Mouse (Mus musculus): ENCODE measurements around the gene Hist1h2bm. TPM values are rescaled to one million over a fixed set of nuclear protein-coding genes. Genes with fewer than 3 reads are reported as not detected.
"Not testable (repeated sequence)": the region's sequence is repeated elsewhere in the genome, so short reads cannot be mapped to it uniquely, and the experiment has no call there.

Hist1h2bm gene
- polyA plus RNA-seq, 1 experiment from 2014 or later = 5.0 TPM

DNA sequence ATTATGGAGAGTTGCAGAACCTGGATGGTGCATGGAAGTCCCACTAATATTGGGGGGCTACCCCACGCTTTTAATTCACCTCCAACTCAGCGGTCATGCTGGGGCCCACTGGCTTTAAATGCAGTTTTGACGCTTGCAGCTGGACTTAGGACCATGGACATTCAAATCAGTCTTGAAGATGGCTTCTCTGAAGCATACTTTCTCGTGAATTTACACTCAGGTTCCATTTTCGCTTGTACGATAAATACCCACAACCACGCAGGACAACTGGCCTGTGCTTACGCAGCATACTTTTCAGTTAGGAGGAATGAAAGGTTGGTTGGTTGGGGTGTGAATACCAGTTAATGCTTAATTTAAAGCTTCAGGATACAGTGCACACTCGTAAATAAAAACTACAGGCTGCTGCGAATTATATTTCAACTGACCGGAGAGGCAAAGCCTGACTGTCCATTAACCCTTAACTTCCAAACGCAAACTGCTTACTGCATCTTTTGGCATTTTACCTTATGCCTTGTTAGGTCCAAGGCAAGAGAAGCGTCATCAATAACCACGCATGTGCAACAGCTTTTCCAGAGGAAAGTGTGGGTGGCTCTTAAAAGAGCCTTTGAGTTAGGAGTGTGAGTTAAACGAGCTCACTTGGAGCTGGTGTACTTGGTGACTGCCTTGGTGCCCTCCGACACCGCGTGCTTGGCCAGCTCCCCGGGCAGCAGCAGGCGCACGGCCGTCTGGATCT, 6.5 kb upstream of the Hist1h2bm start:
- peak overlapping the region; percentile 63 for H3K4me2 ChIP-seq (ENCODE audit: low read depth, low read length, severe bottlenecking)
- H3K36me3 ChIP-seq (ENCODE audit: control insufficient read depth, insufficient read depth, low read length) = no peaks in the 10 kb centered on the region
- no peaks in the 10 kb centered on the region; the same call in 1 of the 2 replicates for H3K4me1 ChIP-seq (replicated peaks; ENCODE audit: control insufficient read depth, insufficient read depth, low read length)
- ATAC-seq (replicated peaks; ENCODE audit: low FRiP score) = no peak
- DNase-seq (ENCODE audit: low spot score) = peak; percentile 66
- H3K4me3 ChIP-seq (ENCODE audit: low read depth, low read length) = peak overlapping the region; percentile 44
- no peaks in the 10 kb centered on the region for H3K27me3 ChIP-seq (ENCODE audit: control insufficient read depth, insufficient read depth, low read length)
- H3K9ac ChIP-seq (ENCODE audit: low read length) = peak overlapping the region; percentile 78
- WGBS = 2% methylated on average over 21 of the region's 22 CpGs
- H3K9me3 ChIP-seq (ENCODE audit: control insufficient read depth, low read length) = no peaks in the 10 kb centered on the region
- peak overlapping the region; percentile 98 for H3K27ac ChIP-seq (ENCODE audit: low read depth, low read length)

DNA sequence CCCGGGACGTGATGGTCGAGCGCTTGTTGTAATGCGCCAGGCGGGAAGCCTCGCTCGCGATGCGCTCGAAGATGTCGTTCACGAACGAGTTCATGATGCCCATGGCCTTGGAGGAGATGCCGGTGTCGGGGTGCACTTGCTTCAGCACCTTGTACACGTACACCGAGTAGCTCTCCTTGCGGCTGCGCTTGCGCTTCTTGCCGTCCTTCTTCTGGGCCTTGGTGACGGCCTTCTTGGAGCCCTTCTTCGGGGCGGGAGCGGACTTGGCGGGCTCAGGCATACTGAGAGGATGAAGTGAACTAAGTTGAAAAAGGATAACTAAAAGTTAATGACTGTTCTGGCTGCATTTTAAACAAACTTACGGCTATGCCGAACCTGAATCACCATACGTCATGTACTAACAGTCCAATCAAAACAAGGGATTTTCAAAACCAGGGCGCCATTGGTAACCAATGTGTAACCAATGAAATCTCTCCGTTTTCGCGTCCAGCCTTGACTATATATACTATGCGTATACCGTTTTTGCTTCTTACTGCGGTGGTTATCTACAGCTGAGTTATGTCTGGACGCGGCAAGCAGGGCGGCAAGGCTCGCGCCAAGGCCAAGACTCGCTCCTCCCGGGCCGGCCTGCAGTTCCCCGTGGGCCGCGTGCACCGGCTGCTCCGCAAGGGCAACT, 5.8 kb upstream of the Hist1h2bm start, which contains the start of the genes Hist1h2bl and Hist1h2ai:
Gene Hist1h2bl, minus strand, starts transcription at position 280 of the 676 bp plus-strand sequence.
Gene Hist1h2ai, plus strand, starts transcription at position 559 of the 676 bp plus-strand sequence.
- ATAC-seq (replicated peaks; ENCODE audit: low FRiP score) = peak; percentile 94
- H3K4me2 ChIP-seq (ENCODE audit: low read depth, low read length, severe bottlenecking) = peak within 1 kb of the TSS; percentile 84
- peak within 1 kb of the TSS; percentile 44 for H3K4me3 ChIP-seq (ENCODE audit: low read depth, low read length)
- not testable (repeated sequence) for H3K27me3 ChIP-seq (ENCODE audit: control insufficient read depth, insufficient read depth, low read length); H3K9me3 ChIP-seq (ENCODE audit: control insufficient read depth, low read length); H3K36me3 ChIP-seq (ENCODE audit: control insufficient read depth, insufficient read depth, low read length); H3K4me1 ChIP-seq (replicated peaks; ENCODE audit: control insufficient read depth, insufficient read depth, low read length)
- WGBS = 0% methylated on average over 29 of the region's 50 CpGs
- peak within 1 kb of the TSS; percentile 79 for H3K9ac ChIP-seq (ENCODE audit: low read length)
- H3K27ac ChIP-seq (ENCODE audit: low read depth, low read length) = peak within 1 kb of the TSS; percentile 98
- peak; percentile 87 for DNase-seq (ENCODE audit: low spot score)

DNA sequence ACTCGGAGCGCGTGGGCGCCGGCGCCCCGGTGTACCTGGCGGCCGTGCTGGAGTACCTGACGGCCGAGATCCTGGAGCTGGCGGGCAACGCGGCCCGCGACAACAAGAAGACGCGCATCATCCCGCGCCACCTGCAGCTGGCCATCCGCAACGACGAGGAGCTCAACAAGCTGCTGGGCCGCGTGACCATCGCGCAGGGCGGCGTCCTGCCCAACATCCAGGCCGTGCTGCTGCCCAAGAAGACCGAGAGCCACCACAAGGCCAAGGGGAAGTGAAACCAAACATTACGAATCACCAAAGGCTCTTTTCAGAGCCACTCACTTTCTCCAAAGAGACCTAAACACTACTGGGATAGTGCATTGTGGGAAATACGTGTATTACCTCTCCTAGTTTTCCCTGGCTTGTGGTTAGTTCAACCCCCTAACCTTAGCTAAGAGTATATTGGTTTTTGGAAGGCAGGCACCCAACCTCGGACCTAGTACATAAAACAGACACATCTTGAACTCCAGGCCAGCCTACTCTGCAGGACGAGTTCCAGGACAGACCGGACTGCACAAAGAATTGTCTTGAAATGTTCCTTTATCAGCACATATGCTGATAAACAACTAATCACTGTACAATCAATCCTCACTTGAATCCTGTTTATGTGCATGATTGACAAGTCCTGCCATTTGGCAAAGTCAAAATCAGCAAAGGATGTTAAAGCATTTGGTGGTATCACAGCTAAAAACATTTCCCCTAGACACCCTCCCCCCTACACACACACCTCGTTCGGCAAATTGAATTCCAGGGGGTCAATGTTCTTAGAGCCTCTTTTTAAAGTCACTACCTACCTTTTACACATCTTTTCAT, 5.1 kb upstream of the Hist1h2bm start:
- not testable (repeated sequence) for H3K27me3 ChIP-seq (ENCODE audit: control insufficient read depth, insufficient read depth, low read length); H3K36me3 ChIP-seq (ENCODE audit: control insufficient read depth, insufficient read depth, low read length); H3K4me1 ChIP-seq (replicated peaks; ENCODE audit: control insufficient read depth, insufficient read depth, low read length); H3K9me3 ChIP-seq (ENCODE audit: control insufficient read depth, low read length)
- WGBS = under 1% methylated on average over 9 of the region's 38 CpGs
- H3K4me2 ChIP-seq (ENCODE audit: low read depth, low read length, severe bottlenecking) = peak overlapping the region; percentile 84
- DNase-seq (ENCODE audit: low spot score) = peak; percentile 70
- peak; percentile 13 for ATAC-seq (replicated peaks; ENCODE audit: low FRiP score)
- H3K9ac ChIP-seq (ENCODE audit: low read length) = peak overlapping the region; percentile 79
- H3K4me3 ChIP-seq (ENCODE audit: low read depth, low read length) = peak overlapping the region; percentile 44
- H3K27ac ChIP-seq (ENCODE audit: low read depth, low read length) = peak overlapping the region; percentile 98

DNA sequence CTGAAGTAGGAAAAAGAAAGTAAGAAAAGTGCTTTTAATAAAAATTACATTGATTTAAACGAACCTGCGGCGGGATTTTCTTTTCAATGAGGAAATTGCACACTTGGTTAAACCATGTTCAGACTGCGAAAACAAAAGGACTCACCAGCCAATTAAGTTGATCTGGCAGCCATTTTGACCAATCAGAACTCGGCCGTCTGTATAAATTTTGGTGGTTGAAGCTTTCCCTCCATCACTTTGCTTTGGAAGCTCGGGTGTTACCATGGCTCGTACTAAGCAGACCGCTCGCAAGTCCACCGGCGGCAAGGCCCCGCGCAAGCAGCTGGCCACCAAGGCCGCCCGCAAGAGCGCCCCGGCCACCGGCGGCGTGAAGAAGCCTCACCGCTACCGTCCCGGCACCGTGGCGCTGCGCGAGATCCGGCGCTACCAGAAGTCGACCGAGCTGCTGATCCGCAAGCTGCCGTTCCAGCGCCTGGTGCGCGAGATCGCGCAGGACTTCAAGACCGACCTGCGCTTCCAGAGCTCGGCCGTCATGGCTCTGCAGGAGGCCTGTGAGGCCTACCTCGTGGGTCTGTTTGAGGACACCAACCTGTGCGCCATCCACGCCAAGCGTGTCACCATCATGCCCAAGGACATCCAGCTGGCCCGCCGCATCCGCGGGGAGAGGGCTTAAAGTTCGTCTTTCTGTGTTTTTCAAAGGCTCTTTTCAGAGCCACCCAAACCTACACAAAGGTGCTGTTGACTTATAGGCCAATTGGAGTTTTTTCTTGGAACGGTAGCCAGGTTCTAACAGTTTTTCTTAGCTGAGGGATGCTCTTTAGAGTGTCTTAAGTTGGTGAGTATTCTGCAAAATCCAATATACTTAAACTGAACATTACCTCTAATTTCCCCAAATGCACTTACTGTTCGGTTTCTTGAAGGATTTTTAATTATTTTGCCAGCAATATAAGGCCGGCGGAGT, 4.2 kb upstream of the Hist1h2bm start, which contains the start of gene Hist1h3h:
Gene Hist1h3h, plus strand, starts transcription at position 263 of the 961 bp plus-strand sequence.
- H3K4me1 ChIP-seq (replicated peaks; ENCODE audit: control insufficient read depth, insufficient read depth, low read length); H3K27me3 ChIP-seq (ENCODE audit: control insufficient read depth, insufficient read depth, low read length); H3K9me3 ChIP-seq (ENCODE audit: control insufficient read depth, low read length); H3K36me3 ChIP-seq (ENCODE audit: control insufficient read depth, insufficient read depth, low read length): not testable (repeated sequence)
- peak within 1 kb of the TSS; percentile 46 for H3K4me3 ChIP-seq (ENCODE audit: low read depth, low read length)
- peak within 1 kb of the TSS; percentile 98 for H3K27ac ChIP-seq (ENCODE audit: low read depth, low read length)
- DNase-seq (ENCODE audit: low spot score) = peak; percentile 89
- peak within 1 kb of the TSS; percentile 84 for H3K4me2 ChIP-seq (ENCODE audit: low read depth, low read length, severe bottlenecking)
- ATAC-seq (replicated peaks; ENCODE audit: low FRiP score) = peak; percentile 52
- WGBS = under 1% methylated on average over 25 of the region's 56 CpGs
- H3K9ac ChIP-seq (ENCODE audit: low read length) = peak within 1 kb of the TSS; percentile 79

DNA sequence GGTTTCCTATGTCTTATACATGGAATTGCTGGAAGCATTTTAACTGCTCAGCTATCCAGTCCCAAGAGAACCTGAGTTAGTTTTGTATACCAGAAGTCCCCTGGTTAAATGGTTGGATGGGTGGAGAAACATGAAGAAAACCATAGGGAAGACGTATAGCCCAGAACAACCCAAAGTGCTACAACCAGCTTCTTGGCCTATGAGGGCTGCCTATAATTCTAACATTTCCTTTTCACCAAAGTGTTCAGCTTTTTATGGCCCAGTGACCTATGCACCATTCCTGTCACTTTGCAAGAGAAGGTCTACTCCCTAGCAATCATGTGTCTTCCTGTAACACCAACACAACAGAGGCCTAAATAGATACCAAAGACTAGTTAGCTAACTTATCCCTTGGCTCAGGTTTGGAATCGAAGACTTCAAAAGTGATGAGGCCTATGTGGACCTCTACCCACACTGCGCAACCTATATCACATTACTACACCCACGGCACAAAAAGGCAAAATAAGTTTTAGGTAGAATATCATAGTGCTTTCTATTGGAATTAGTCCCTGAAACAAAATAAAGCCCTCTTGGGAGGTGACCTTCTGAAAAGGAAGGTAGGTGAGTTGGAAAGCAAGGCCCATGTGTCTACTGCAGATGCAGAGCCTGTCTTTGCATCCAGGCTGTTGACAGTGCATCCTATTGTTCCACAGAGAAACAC, 3.3 kb upstream of the Hist1h2bm start:
- Histone ChIP-seq H3K9me3 (ENCODE audit: control insufficient read depth, low read length) (no peaks in the 10 kb centered on the region), H3K27ac (ENCODE audit: low read depth, low read length) (peak overlapping the region; percentile 94), H3K4me1 (replicated peaks; ENCODE audit: control insufficient read depth, insufficient read depth, low read length) (no peaks in the 10 kb centered on the region; the same call in 1 of the 2 replicates), H3K27me3 (ENCODE audit: control insufficient read depth, insufficient read depth, low read length) (no peaks in the 10 kb centered on the region), H3K4me2 (ENCODE audit: low read depth, low read length, severe bottlenecking) (peak overlapping the region; percentile 74), H3K9ac (ENCODE audit: low read length) (peak overlapping the region; percentile 78), H3K36me3 (ENCODE audit: control insufficient read depth, insufficient read depth, low read length) (no peaks in the 10 kb centered on the region), H3K4me3 (ENCODE audit: low read depth, low read length) (peak overlapping the region; percentile 46)
- ATAC-seq (replicated peaks; ENCODE audit: low FRiP score) (no peak), DNase-seq (ENCODE audit: low spot score) (peak; percentile 55)
- WGBS = 51% methylated on average over 4 of the region's 4 CpGs

DNA sequence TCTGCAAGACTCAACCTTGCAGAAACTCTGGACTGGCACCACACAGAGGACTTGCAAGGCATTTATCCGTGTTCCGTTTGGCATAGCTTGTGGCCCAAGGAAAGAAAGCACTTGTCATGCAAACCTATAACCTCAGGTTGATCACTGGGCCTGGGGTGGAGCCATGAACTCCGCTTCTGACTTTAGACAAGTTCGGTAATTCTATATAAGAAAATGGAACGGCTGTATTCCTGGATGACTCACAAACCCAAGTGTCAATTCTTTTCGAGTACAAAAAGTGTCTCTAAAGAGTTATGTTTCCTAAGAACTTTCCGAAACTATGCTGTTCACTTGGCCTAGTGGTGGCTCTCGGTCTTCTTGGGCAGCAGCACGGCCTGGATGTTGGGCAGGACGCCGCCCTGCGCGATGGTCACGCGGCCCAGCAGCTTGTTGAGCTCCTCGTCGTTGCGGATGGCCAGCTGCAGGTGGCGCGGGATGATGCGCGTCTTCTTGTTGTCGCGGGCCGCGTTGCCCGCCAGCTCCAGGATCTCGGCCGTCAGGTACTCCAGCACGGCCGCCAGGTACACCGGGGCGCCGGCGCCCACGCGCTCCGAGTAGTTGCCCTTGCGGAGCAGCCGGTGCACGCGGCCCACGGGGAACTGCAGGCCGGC, 612 bp upstream of the Hist1h2bm start:
- not testable (repeated sequence) for H3K36me3 ChIP-seq (ENCODE audit: control insufficient read depth, insufficient read depth, low read length); H3K27me3 ChIP-seq (ENCODE audit: control insufficient read depth, insufficient read depth, low read length); H3K9me3 ChIP-seq (ENCODE audit: control insufficient read depth, low read length); H3K4me1 ChIP-seq (replicated peaks; ENCODE audit: control insufficient read depth, insufficient read depth, low read length)
- ATAC-seq (replicated peaks; ENCODE audit: low FRiP score) (peak; percentile 14), DNase-seq (ENCODE audit: low spot score) (peak; percentile 64)
- peak overlapping the region; percentile 79 for H3K9ac ChIP-seq (ENCODE audit: low read length)
- H3K4me2 ChIP-seq (ENCODE audit: low read depth, low read length, severe bottlenecking) = peak overlapping the region; percentile 70
- H3K27ac ChIP-seq (ENCODE audit: low read depth, low read length) = peak overlapping the region; percentile 96
- peak overlapping the region; percentile 30 for H3K4me3 ChIP-seq (ENCODE audit: low read depth, low read length)
- 4% methylated on average over 17 of the region's 44 CpGs for WGBS

DNA sequence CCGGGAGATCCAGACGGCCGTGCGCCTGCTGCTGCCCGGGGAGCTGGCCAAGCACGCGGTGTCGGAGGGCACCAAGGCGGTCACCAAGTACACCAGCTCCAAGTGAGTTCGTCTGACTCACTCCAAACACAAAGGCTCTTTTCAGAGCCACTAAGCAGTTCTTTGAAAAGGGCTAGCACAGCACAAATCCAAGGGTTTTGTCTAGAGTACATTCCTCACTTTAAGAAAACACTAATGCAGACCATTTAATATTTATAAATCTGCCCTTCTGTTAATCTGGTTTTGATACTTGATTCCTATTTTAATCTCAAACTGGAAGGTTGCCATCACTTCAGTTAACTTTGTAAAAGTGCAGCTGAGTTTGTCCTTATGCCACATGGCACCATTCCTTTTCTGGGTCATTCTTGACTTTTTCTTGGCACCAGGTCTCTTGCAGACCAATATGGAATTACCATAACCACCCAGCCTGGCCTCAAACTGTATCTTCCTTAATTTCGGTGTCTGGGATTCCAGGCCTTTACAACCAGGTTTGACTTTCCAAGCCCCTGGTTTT, 605 bp downstream of the Hist1h2bm start:
- Histone ChIP-seq H3K4me2 (ENCODE audit: low read depth, low read length, severe bottlenecking) (peak overlapping the region; percentile 46), H3K9me3 (ENCODE audit: control insufficient read depth, low read length) (no peaks in the 10 kb centered on the region), H3K27me3 (ENCODE audit: control insufficient read depth, insufficient read depth, low read length) (no peaks in the 10 kb centered on the region), H3K27ac (ENCODE audit: low read depth, low read length) (peak overlapping the region; percentile 96), H3K4me3 (ENCODE audit: low read depth, low read length) (peak overlapping the region; percentile 27), H3K9ac (ENCODE audit: low read length) (peak overlapping the region; percentile 69), H3K4me1 (replicated peaks; ENCODE audit: control insufficient read depth, insufficient read depth, low read length) (peaks cover under 1% of the 10 kb centered on the region; the same call in 1 of the 2 replicates), H3K36me3 (ENCODE audit: control insufficient read depth, insufficient read depth, low read length) (no peaks in the 10 kb centered on the region)
- peak; percentile 28 for ATAC-seq (replicated peaks; ENCODE audit: low FRiP score)
- DNase-seq (ENCODE audit: low spot score) = peak; percentile 60
- 3% methylated on average over 11 of the region's 11 CpGs for WGBS
